25 mouse cellular contexts compared by ENCODE assay signal in the genomic region with DNA sequence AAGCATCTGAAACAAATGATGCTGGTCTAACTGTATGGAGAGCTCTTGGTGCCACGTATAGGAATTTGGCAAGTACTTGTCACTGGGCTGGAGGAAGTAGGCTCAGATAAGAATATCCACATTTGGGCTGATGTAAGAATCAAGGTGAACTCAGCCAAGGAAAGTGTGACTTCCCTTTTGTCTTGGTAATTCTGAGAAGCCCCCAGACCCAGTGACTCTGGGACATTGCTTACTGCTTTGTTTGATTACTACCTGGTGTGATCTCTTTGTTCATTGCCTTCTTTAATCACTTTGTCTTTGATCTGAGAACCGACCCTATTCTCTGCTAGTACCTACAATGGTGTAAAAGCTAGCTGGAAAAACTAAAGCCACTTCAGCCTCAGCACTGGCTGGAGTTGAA. TPM values are rescaled to one million over a fixed set of nuclear protein-coding genes. Genes with fewer than 3 reads are reported as not detected.
A peak's percentile ranks its signal among the peaks of the same experiment; 100 is the strongest.
DNase-seq lines count a peak whose midpoint lies in the region; ATAC-seq and TF ChIP-seq lines count a peak whose summit lies in the region.
"Had no signal": no experiment of that assay in that cellular context is flagged by ENCODE, and none has a peak within 500 bp of the region (broad histone marks: within the 10 kb centered on the region; RNA-seq: fewer than 3 reads in every experiment).

No protein-coding gene starts in this region.

- H3K4me1 ChIP-seq in MEL (ENCODE audit: control insufficient read depth in 1 of 2, insufficient read depth in 2 of 2, low read length in 2 of 2), result no peaks in the 10 kb centered on the region
- H3K4me1 ChIP-seq in hindbrain, embryonic 14.5 days (replicated peaks; ENCODE audit: control insufficient read depth, insufficient read depth, low read length), result no peaks in the 10 kb centered on the region
- no peaks in the 10 kb centered on the region for H3K4me1 ChIP-seq in hindbrain, postnatal 0 days (ENCODE audit: insufficient read depth, low read length)
- H3K4me1 ChIP-seq: embryonic facial prominence, embryonic 13.5 days; embryonic facial prominence, embryonic 15.5 days; forebrain, embryonic 10.5 days; forebrain, embryonic 12.5 days had no signal

- 53% methylated on average over 2 of the region's 2 CpGs for WGBS in hindbrain, embryonic 14.5 days
- WGBS in hindbrain, postnatal 0 days, result 47% methylated on average over 2 of the region's 2 CpGs

- peak; percentile 31 to 56 for TF ChIP-seq EP300 in MEL (IDR thresholded peaks at IDR 0.05; ENCODE audit: low read depth in 1 of 2, low read length in 2 of 2)

- no peak overlapping the region for H3K9ac ChIP-seq in MEL (ENCODE audit: control insufficient read depth, low read depth, low read length, poor library complexity, severe bottlenecking)
- no peak overlapping the region for H3K9ac ChIP-seq in hindbrain, embryonic 14.5 days
- no peak overlapping the region for H3K9ac ChIP-seq in hindbrain, postnatal 0 days (replicated peaks; ENCODE audit: low read length)
- H3K9ac ChIP-seq: embryonic facial prominence, embryonic 13.5 days; embryonic facial prominence, embryonic 15.5 days; forebrain, embryonic 12.5 days had no signal

- no peak overlapping the region for H3K27ac ChIP-seq in MEL (ENCODE audit: control insufficient read depth, low read depth, low read length)
- H3K27ac ChIP-seq in hindbrain, embryonic 14.5 days, result no peak overlapping the region
- no peak overlapping the region for H3K27ac ChIP-seq in hindbrain, postnatal 0 days
- H3K27ac ChIP-seq: embryonic facial prominence, embryonic 13.5 days; embryonic facial prominence, embryonic 15.5 days; forebrain, embryonic 10.5 days; forebrain, embryonic 12.5 days had no signal

- H3K27me3 ChIP-seq in MEL (ENCODE audit: control insufficient read depth in 1 of 2, insufficient read depth in 2 of 2, low read length in 2 of 2), result no peaks in the 10 kb centered on the region
- H3K27me3 ChIP-seq in hindbrain, embryonic 14.5 days (ENCODE audit: control insufficient read depth, insufficient read depth, low read length), result no peaks in the 10 kb centered on the region
- H3K27me3 ChIP-seq in hindbrain, postnatal 0 days (ENCODE audit: insufficient read depth, low read length), result no peaks in the 10 kb centered on the region
- H3K27me3 ChIP-seq: embryonic facial prominence, embryonic 13.5 days; embryonic facial prominence, embryonic 15.5 days; forebrain, embryonic 12.5 days had no signal

- peak; percentile 2 for DNase-seq in testis, postnatal 10 days (ENCODE audit: low spot score)
- DNase-seq in testis, postnatal 14 days (ENCODE audit: low spot score), result no peak
- DNase-seq in MEL (ENCODE audit: low read depth, low spot score) (peak; percentile 45), ZHBTc4 (ENCODE audit: low read depth, low spot score) (peak; percentile 33)
- no peak for DNase-seq in hindbrain, embryonic 14.5 days (ENCODE audit: low spot score)
- DNase-seq in hindbrain, postnatal 0 days (ENCODE audit: low spot score), result no peak
- DNase-seq: adrenal gland, adult 2 months; adrenal gland, postnatal 10 days; adrenal gland, postnatal 25 days; cerebellum, adult 11 months; cerebellum, adult 18-20 months; cerebellum, adult 8-10 months; cerebellum, adult 9-11 months; cerebellum, postnatal 14 days; cerebellum, postnatal 36 days; embryo, embryonic 11 days had no signal

- no peaks in the 10 kb centered on the region for H3K36me3 ChIP-seq in MEL (ENCODE audit: control insufficient read depth in 1 of 2, insufficient read depth in 2 of 2, low read length in 2 of 2)
- no peaks in the 10 kb centered on the region for H3K36me3 ChIP-seq in hindbrain, embryonic 14.5 days (replicated peaks; ENCODE audit: control insufficient read depth, insufficient read depth)
- no peaks in the 10 kb centered on the region for H3K36me3 ChIP-seq in hindbrain, postnatal 0 days (ENCODE audit: insufficient read depth, low read length)
- H3K36me3 ChIP-seq: embryonic facial prominence, embryonic 13.5 days; embryonic facial prominence, embryonic 15.5 days; forebrain, embryonic 10.5 days; forebrain, embryonic 12.5 days; G1E had no signal

- no peaks in the 10 kb centered on the region for H3K79me2 ChIP-seq in MEL (ENCODE audit: control insufficient read depth, insufficient read depth, low read length, poor library complexity)

- no peak overlapping the region for H3K4me3 ChIP-seq in MEL (ENCODE audit: control insufficient read depth in 1 of 2, insufficient read depth in 1 of 2, low read depth in 2 of 2, low read length in 2 of 2)
- no peak overlapping the region for H3K4me3 ChIP-seq in hindbrain, embryonic 14.5 days (replicated peaks; ENCODE audit: low read length)
- no peak overlapping the region for H3K4me3 ChIP-seq in hindbrain, postnatal 0 days (ENCODE audit: low read length)
- H3K4me3 ChIP-seq: embryonic facial prominence, embryonic 13.5 days; embryonic facial prominence, embryonic 15.5 days; erythroblast, embryonic 14.5 days; forebrain, embryonic 10.5 days; forebrain, embryonic 12.5 days had no signal

- no peak for TF ChIP-seq CTCF in MEL (IDR thresholded peaks at IDR 0.05 in 2 of 3, conservative IDR thresholded peaks at IDR 0.05 in 1 of 3; ENCODE audit: control insufficient read depth in 1 of 3, insufficient read depth in 1 of 3, low read depth in 2 of 3, low read length in 3 of 3, poor library complexity in 1 of 3, severe bottlenecking in 1 of 3)
- no peak for TF ChIP-seq CTCF in hindbrain, postnatal 0 days (IDR thresholded peaks at IDR 0.05; ENCODE audit: low read depth)

- H3K9me3 ChIP-seq in MEL (replicated peaks; ENCODE audit: insufficient read depth, low read length), result no peaks in the 10 kb centered on the region
- no peaks in the 10 kb centered on the region for H3K9me3 ChIP-seq in hindbrain, embryonic 14.5 days (ENCODE audit: control insufficient read depth, low read length)
- no peaks in the 10 kb centered on the region for H3K9me3 ChIP-seq in hindbrain, postnatal 0 days (ENCODE audit: low read length)
- H3K9me3 ChIP-seq: embryonic facial prominence, embryonic 13.5 days; embryonic facial prominence, embryonic 15.5 days; forebrain, embryonic 12.5 days had no signal

- ATAC-seq in hindbrain, embryonic 14.5 days (ENCODE audit: low FRiP score), result no peak
- ATAC-seq in hindbrain, postnatal 0 days, result no peak
- ATAC-seq: forebrain, embryonic 14.5 days; forebrain, embryonic 16.5 days had no signal

- H3K4me2 ChIP-seq in hindbrain, embryonic 14.5 days (replicated peaks), result no peak overlapping the region
- no peak overlapping the region for H3K4me2 ChIP-seq in hindbrain, postnatal 0 days (ENCODE audit: low read depth, low read length)
- H3K4me2 ChIP-seq: embryonic facial prominence, embryonic 13.5 days; embryonic facial prominence, embryonic 15.5 days; forebrain, embryonic 12.5 days had no signal

- no peak for TF ChIP-seq POLR2A in MEL (IDR thresholded peaks at IDR 0.05; ENCODE audit: control insufficient read depth in 1 of 2, insufficient read depth in 1 of 2, low read depth in 1 of 2, low read length in 2 of 2, poor library complexity in 1 of 2)

- no peak for TF ChIP-seq RAD21 in MEL (IDR thresholded peaks at IDR 0.05; ENCODE audit: low read depth, low read length)

TF ChIP-seq in MEL, 35 proteins besides CTCF, POLR2A, EP300 and RAD21:
- TF ChIP-seq JUND (IDR thresholded peaks at IDR 0.05; ENCODE audit: low read depth, low read length) (no peak), TCF12 (IDR thresholded peaks at IDR 0.05; ENCODE audit: low read depth, low read length) (0 out of 2 replicates have a peak, but pooled peaks have one; percentile 15)
TF ChIP-seq in MEL: peak in this region for 1.

RNA-seq across cellular contexts. Expression of gene Vstm5, which starts 13.9 kb away (rescaled TPM):
- total RNA-seq in MEL (2012; rRNA removed), result 18.0 and 27.0 TPM in 2 replicates
- polyA plus RNA-seq in MEL (2012; ENCODE audit: insufficient read depth in 1 of 2, insufficient read length in 2 of 2, low read depth in 1 of 2, low replicate concordance in 2 of 2, missing spikeins in 1 of 2), result 10 to 100 TPM in 1 of 2 experiments, not detected in 1; 23.5 TPM
- 30.5 and 35.9 TPM in 2 replicates for polyA plus RNA-seq in hindbrain, embryonic 14.5 days (2014; fragmentation: Nextera tagmentation; extraction: Ambion mirVana)
- total RNA-seq in hindbrain, postnatal 0 days (2014; rRNA removed), result 31.4 and 36.0 TPM in 2 replicates
- polyA plus RNA-seq in hindbrain, postnatal 0 days (2015; fragmentation: Nextera tagmentation; extraction: Ambion mirVana), result 27.4 and 27.9 TPM in 2 replicates
- total RNA-seq: G1E had no signal
- polyA plus RNA-seq: C2C12; erythroblast, embryonic 14.5 days; G1E had no signal

RNA-seq across cellular contexts. Expression of gene Med17, which starts 54.8 kb away (rescaled TPM):
- total RNA-seq in MEL (2012; rRNA removed), result 167 and 175 TPM in 2 replicates
- 100 to 1,000 TPM; 185 to 478 TPM for polyA plus RNA-seq in MEL (2012; ENCODE audit: insufficient read depth in 1 of 2, insufficient read length in 2 of 2, low read depth in 1 of 2, low replicate concordance in 2 of 2, missing spikeins in 1 of 2)
- 33.0 and 40.2 TPM in 2 replicates for polyA plus RNA-seq in hindbrain, embryonic 14.5 days (2014; fragmentation: Nextera tagmentation; extraction: Ambion mirVana)
- total RNA-seq in hindbrain, postnatal 0 days (2014; rRNA removed), result 21.9 and 28.8 TPM in 2 replicates
- polyA plus RNA-seq in hindbrain, postnatal 0 days (2015; fragmentation: Nextera tagmentation; extraction: Ambion mirVana), result 19.0 and 22.1 TPM in 2 replicates

Comparison
In these comparisons a context has a peak if more than half of its experiments do, and no peak if none do; other contexts are left out.
1. DNase-seq: peak in testis, postnatal 10 days (single experiment), MEL (single experiment) and ZHBTc4 (single experiment); none in testis, postnatal 14 days (single experiment), hindbrain, embryonic 14.5 days (single experiment) and hindbrain, postnatal 0 days (single experiment).